Mouse (Mus musculus) CH12.LX (cell line): ENCODE results near the gene Trim33.

ENCODE experiments used
- CTCF ChIP-seq, 2 experiments: IDR thresholded peaks in 1 of 2; conservative IDR thresholded peaks in 1 of 2; 2 replicates each; pipeline ENCODE4 v1.5.1; 2011 to 2012; ENCODE audit warnings: low read depth in 2 of 2, low read length in 2 of 2, improper control_type of control experiment in 1 of 2, inconsistent platforms in 1 of 2, mild to moderate bottlenecking in 1 of 2, moderate library complexity in 1 of 2
- POLR2A ChIP-seq: IDR thresholded peaks from 2 replicates; pipeline ENCODE4 v1.6.1; 2011; ENCODE audit warnings: low read depth, mild to moderate bottlenecking, improper control_type of control experiment, low read length
- ZNF384 ChIP-seq: IDR thresholded peaks from 2 replicates; pipeline ENCODE4 v1.6.1; 2012; ENCODE audit warnings: low read depth, low read length, improper control_type of control experiment, inconsistent platforms

- TF ChIP-seq CTCF (conservative IDR thresholded peaks at IDR 0.05 in 1 of 2, IDR thresholded peaks at IDR 0.05 in 1 of 2; ENCODE audit: low read depth in 2 of 2, low read length in 2 of 2) (no peak), POLR2A (no peak), ZNF384 (no peak)
Measured at GRCm38 (mm10) chr3:103397523-103397922, 118.4 kb downstream of the Trim33 start.
